Mouse (Mus musculus): ENCODE results near the gene Zfp142. TPM values are rescaled to one million over a fixed set of nuclear protein-coding genes. Genes with fewer than 3 reads are reported as not detected.

The Zfp142 gene
- total and polyA plus RNA-seq, 3 experiments: 9.2 to 13.7 (median 10.0) TPM

- H3K27me3 ChIP-seq (ENCODE audit: control insufficient read depth, insufficient read depth, low read length): 0 out of 2 replicates have a peak, but pooled peaks cover 2% of the 10 kb centered on the region
- no peak overlapping the region for H3K27ac ChIP-seq
- H3K79me2 ChIP-seq (replicated peaks; ENCODE audit: control insufficient read depth, insufficient read depth, low read length): no peaks in the 10 kb centered on the region
- H3K4me1 ChIP-seq (ENCODE audit: control insufficient read depth, insufficient read depth, low read length): no peaks in the 10 kb centered on the region
- H3K4me3 ChIP-seq: no peak overlapping the region
- no peaks in the 10 kb centered on the region for H3K36me3 ChIP-seq (ENCODE audit: control insufficient read depth, insufficient read depth, low read length)
- intact Hi-C loops (cut with DNase I): no loop called here
- no peak for DNase-seq
- TF ChIP-seq POLR2A (IDR thresholded peaks at IDR 0.05; ENCODE audit: insufficient read depth, low read depth, low read length): no peak
- no peak for TF ChIP-seq EP300 (IDR thresholded peaks at IDR 0.05; ENCODE audit: insufficient read depth, low read depth, low read length)
- no peak overlapping the region for H3K9ac ChIP-seq (ENCODE audit: low read depth, low read length)
These were observed 49.4 kb downstream of the Zfp142 start for GRCm38 (mm10) chr1:74538650-74539049.

- intact Hi-C loops (cut with DNase I): no loop called here
- no peak overlapping the region for H3K4me3 ChIP-seq
- no peak overlapping the region for H3K27ac ChIP-seq
- no peaks in the 10 kb centered on the region for H3K79me2 ChIP-seq (replicated peaks; ENCODE audit: control insufficient read depth, insufficient read depth, low read length)
- DNase-seq: no peak
- H3K27me3 ChIP-seq (ENCODE audit: control insufficient read depth, insufficient read depth, low read length): no peaks in the 10 kb centered on the region
- no peaks in the 10 kb centered on the region for H3K4me1 ChIP-seq (ENCODE audit: control insufficient read depth, insufficient read depth, low read length)
- TF ChIP-seq EP300 (IDR thresholded peaks at IDR 0.05; ENCODE audit: insufficient read depth, low read depth, low read length) (no peak), POLR2A (IDR thresholded peaks at IDR 0.05; ENCODE audit: insufficient read depth, low read depth, low read length) (no peak), CTCF (IDR thresholded peaks at IDR 0.05) (no peak)
- 93% methylated on average over 7 of the region's 7 CpGs for WGBS
- no peaks in the 10 kb centered on the region; the same call in 1 of the 2 replicates for H3K36me3 ChIP-seq (ENCODE audit: control insufficient read depth, insufficient read depth, low read length)
- no peak overlapping the region for H3K9ac ChIP-seq (ENCODE audit: low read depth, low read length)
These were observed 59.5 kb downstream of the Zfp142 start for GRCm38 (mm10) chr1:74528589-74528988.

GRCm38 (mm10) chr1:74524746-74525145 is 63.3 kb downstream of the Zfp142 start:
- Histone ChIP-seq H3K36me3 (ENCODE audit: control insufficient read depth, insufficient read depth, low read length) (no peaks in the 10 kb centered on the region; the same call in 1 of the 2 replicates), H3K27me3 (ENCODE audit: control insufficient read depth, insufficient read depth, low read length) (no peaks in the 10 kb centered on the region), H3K4me3 (no peak overlapping the region), H3K27ac (no peak overlapping the region), H3K9ac (ENCODE audit: low read depth, low read length) (no peak overlapping the region), H3K79me2 (replicated peaks; ENCODE audit: control insufficient read depth, insufficient read depth, low read length) (no peaks in the 10 kb centered on the region), H3K4me1 (ENCODE audit: control insufficient read depth, insufficient read depth, low read length) (no peaks in the 10 kb centered on the region)
- intact Hi-C loops (cut with DNase I): no loop called here
- TF ChIP-seq CTCF (IDR thresholded peaks at IDR 0.05) (no peak), POLR2A (IDR thresholded peaks at IDR 0.05; ENCODE audit: insufficient read depth, low read depth, low read length) (no peak), EP300 (IDR thresholded peaks at IDR 0.05; ENCODE audit: insufficient read depth, low read depth, low read length) (no peak)
- no peak for DNase-seq
- WGBS: 94% methylated on average over 4 of the region's 4 CpGs

GRCm38 (mm10) chr1:74519875-74520274 is 68.2 kb downstream of the Zfp142 start:
- H3K4me3 ChIP-seq: no peak overlapping the region
- DNase-seq: no peak
- no peak overlapping the region for H3K9ac ChIP-seq (ENCODE audit: low read depth, low read length)
- intact Hi-C loops (cut with DNase I): no loop called here
- H3K27ac ChIP-seq: no peak overlapping the region
- H3K27me3 ChIP-seq (ENCODE audit: control insufficient read depth, insufficient read depth, low read length): no peaks in the 10 kb centered on the region
- no peaks in the 10 kb centered on the region; the same call in none of the 2 replicates for H3K36me3 ChIP-seq (ENCODE audit: control insufficient read depth, insufficient read depth, low read length)
- no peaks in the 10 kb centered on the region; the same call in 1 of the 2 replicates for H3K4me1 ChIP-seq (ENCODE audit: control insufficient read depth, insufficient read depth, low read length)
- TF ChIP-seq EP300 (IDR thresholded peaks at IDR 0.05; ENCODE audit: insufficient read depth, low read depth, low read length) (no peak), POLR2A (IDR thresholded peaks at IDR 0.05; ENCODE audit: insufficient read depth, low read depth, low read length) (no peak), CTCF (IDR thresholded peaks at IDR 0.05) (no peak)
- peaks cover 3% of the 10 kb centered on the region; the same call in 1 of the 2 replicates for H3K79me2 ChIP-seq (replicated peaks; ENCODE audit: control insufficient read depth, insufficient read depth, low read length)

Small RNAs within 50 kb of the gene (microRNA-seq; reads per million reads assigned to microRNA genes)
- gene Gm25035: 0 reads per million in 2 experiments

Other genes starting within 250 kb of the Zfp142 start
- under 1 TPM; 0.29 to 0.34 TPM for gene Catip, start 226.1 kb downstream of the Zfp142 start, total RNA-seq (2021)
- 1.1 and 2.3 TPM in 2 replicates for gene Catip, start 226.1 kb downstream of the Zfp142 start, polyA plus RNA-seq (2012; rRNA removed)
- gene Slc11a1, start 213.1 kb downstream of the Zfp142 start, total RNA-seq (2021): 1 to 10 TPM; 5.2 to 5.8 TPM
- 12.3 and 13.0 TPM in 2 replicates for gene Slc11a1, start 213.1 kb downstream of the Zfp142 start, polyA plus RNA-seq (2012; rRNA removed)
- 100 to 1,000 TPM; 122 to 137 TPM for gene Ctdsp1, start 196.7 kb downstream of the Zfp142 start, total RNA-seq (2021)
- 122 and 127 TPM in 2 replicates for gene Ctdsp1, start 196.7 kb downstream of the Zfp142 start, polyA plus RNA-seq (2012; rRNA removed)
- gene Vil1, start 178.9 kb downstream of the Zfp142 start, total RNA-seq (2021): under 1 TPM; 0.80 to 0.97 TPM
- 0.27 and 0.29 TPM in 2 replicates for gene Vil1, start 178.9 kb downstream of the Zfp142 start, polyA plus RNA-seq (2012; rRNA removed)
- 10 to 100 TPM; 11.8 to 12.6 TPM for gene Cnot9, start 82.2 kb downstream of the Zfp142 start, total RNA-seq (2021)
- gene Cnot9, start 82.2 kb downstream of the Zfp142 start, polyA plus RNA-seq (2012; rRNA removed): 10.0 and 18.3 TPM in 2 replicates
- gene Plcd4, start 45.4 kb downstream of the Zfp142 start, total RNA-seq (2021): not detected
- gene Plcd4, start 45.4 kb downstream of the Zfp142 start, polyA plus RNA-seq (2012; rRNA removed): 0.08 TPM in 1 of 2 replicates, not detected in the other
- gene Usp37, start 44.0 kb downstream of the Zfp142 start, total RNA-seq (2021): 1 to 10 TPM; 6.5 to 8.1 TPM
- gene Usp37, start 44.0 kb downstream of the Zfp142 start, polyA plus RNA-seq (2012; rRNA removed): 2.9 and 5.2 TPM in 2 replicates
- gene Bcs1l, start within 50 bp of the Zfp142 start, total RNA-seq (2021): 10 to 100 TPM; 28.4 to 30.9 TPM
- 44.4 and 59.6 TPM in 2 replicates for gene Bcs1l, start within 50 bp of the Zfp142 start, polyA plus RNA-seq (2012; rRNA removed)
- 10 to 100 TPM; 15.9 to 20.5 TPM for gene Rnf25, start 13.2 kb upstream of the Zfp142 start, total RNA-seq (2021)
- 33.0 and 50.6 TPM in 2 replicates for gene Rnf25, start 13.2 kb upstream of the Zfp142 start, polyA plus RNA-seq (2012; rRNA removed)
- under 1 TPM; 0.55 to 0.66 TPM for gene Stk36, start 13.2 kb upstream of the Zfp142 start, total RNA-seq (2021)
- gene Stk36, start 13.2 kb upstream of the Zfp142 start, polyA plus RNA-seq (2012; rRNA removed): 0.56 and 1.5 TPM in 2 replicates
- 10 to 100 TPM in 1 of 2 experiments, 1 to 10 TPM in 1; 9.7 to 10.9 TPM for gene Ttll4, start 73.5 kb upstream of the Zfp142 start, total RNA-seq (2021)
- gene Ttll4, start 73.5 kb upstream of the Zfp142 start, polyA plus RNA-seq (2012; rRNA removed): 6.6 and 15.5 TPM in 2 replicates
- gene Cyp27a1, start 125.3 kb upstream of the Zfp142 start, total RNA-seq (2021): 10 to 100 TPM; 10.1 to 18.1 TPM
- gene Cyp27a1, start 125.3 kb upstream of the Zfp142 start, polyA plus RNA-seq (2012; rRNA removed): 17.0 and 22.2 TPM in 2 replicates
- gene Prkag3, start 161.0 kb upstream of the Zfp142 start, total RNA-seq (2021): 1 to 10 TPM; 1.1 to 1.3 TPM
- gene Prkag3, start 161.0 kb upstream of the Zfp142 start, polyA plus RNA-seq (2012; rRNA removed): 2.1 and 3.0 TPM in 2 replicates
- under 1 TPM; 0.32 to 0.70 TPM for gene Wnt6, start 183.6 kb upstream of the Zfp142 start, total RNA-seq (2021)
- gene Wnt6, start 183.6 kb upstream of the Zfp142 start, polyA plus RNA-seq (2012; rRNA removed): 0.38 and 0.39 TPM in 2 replicates
- not detected for gene Wnt10a, start 203.3 kb upstream of the Zfp142 start, total RNA-seq (2021)
- gene Wnt10a, start 203.3 kb upstream of the Zfp142 start, polyA plus RNA-seq (2012; rRNA removed): not detected in 2 replicates

All from heart, adult 2 months (tissue).